Mouse (Mus musculus) cerebellum, postnatal 4 days (tissue): ENCODE data around the gene Cym.

ENCODE experiments used
- DNase-seq, 2 experiments: peaks; one replicate each; pipeline ENCODE4 v3.0.0; 2022; ENCODE audit warnings: low spot score in 2 of 2, mixed read lengths in 1 of 2

Gene Cym

DNA sequence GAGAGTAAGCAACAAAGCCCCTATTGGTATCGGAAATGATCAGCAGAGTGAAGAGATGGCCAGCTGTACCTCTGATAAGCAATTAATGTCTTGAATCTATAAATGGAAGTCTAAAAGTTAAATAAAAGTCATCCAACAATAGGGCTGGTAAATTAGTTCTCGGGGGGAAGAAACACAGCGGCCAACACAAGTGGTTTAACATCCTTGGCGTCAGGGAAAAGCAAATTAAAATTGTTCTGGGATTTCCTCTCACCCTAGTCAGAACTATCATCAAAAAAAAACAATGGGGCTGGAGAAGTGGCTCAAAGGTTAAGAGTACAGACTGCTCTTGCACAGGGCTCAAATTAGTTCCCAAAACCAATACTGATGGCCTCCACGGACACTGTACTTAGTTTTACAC is 4.3 kb upstream of the Cym start:
- DNase-seq: no peak

DNA sequence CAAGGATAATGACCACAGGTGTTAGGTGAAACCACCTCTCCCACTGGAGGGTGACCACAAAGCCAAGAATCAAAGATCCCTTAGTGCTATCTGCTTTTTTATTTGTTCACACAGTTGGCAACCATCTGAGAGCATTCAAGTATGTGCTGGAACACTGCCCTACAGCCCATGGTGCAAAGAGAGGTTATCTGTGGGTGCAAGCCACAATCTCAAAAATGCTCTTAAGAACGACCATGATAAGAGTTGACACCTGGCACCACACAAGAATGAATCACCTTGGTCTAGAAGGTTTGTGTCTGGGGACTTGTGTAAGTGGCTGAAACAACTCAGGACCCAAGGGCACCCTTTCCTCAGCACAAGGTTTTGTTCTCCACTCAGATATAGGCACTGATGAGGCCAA is 1.7 kb upstream of the Cym start:
- no peak for DNase-seq

DNA sequence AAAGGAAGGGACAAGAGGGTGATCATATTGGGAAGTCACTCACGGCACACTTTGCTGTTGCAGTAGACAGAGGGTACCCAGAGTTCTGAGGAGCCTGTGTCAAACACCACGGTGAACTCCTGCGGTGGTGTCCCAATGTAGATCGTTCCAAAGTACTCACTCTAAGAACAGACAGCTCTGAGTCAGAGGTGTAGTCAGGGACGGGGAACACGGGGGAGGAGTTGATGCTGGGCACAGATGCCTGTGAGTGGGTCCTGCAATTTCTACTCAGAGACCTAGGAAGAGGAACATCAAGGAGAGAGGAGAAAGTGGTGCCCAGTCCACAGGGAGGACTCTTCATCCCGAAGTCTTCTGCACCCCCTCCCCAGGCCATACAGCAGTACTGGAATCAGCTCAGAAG is 3.0 kb downstream of the Cym start:
- no peak for DNase-seq

DNA sequence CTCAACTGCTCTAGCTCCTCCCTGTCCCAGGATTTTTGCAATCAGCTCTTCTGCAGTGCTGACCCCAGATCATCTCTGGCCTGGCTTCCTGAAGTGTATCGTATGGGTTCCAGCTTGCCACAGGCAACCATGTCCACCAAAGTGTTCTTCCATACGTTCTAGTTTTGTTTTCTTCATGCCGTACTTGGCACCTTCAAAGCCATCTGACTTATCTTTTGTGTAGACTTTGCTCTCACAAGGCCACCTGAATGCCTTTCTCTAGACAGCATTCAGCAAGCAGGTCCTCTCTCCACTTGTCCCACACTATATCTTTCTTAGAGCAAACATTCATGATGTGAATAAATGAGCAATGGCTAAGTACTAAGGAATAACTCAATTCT is 4.4 kb downstream of the Cym start:
- no peak for DNase-seq

DNA sequence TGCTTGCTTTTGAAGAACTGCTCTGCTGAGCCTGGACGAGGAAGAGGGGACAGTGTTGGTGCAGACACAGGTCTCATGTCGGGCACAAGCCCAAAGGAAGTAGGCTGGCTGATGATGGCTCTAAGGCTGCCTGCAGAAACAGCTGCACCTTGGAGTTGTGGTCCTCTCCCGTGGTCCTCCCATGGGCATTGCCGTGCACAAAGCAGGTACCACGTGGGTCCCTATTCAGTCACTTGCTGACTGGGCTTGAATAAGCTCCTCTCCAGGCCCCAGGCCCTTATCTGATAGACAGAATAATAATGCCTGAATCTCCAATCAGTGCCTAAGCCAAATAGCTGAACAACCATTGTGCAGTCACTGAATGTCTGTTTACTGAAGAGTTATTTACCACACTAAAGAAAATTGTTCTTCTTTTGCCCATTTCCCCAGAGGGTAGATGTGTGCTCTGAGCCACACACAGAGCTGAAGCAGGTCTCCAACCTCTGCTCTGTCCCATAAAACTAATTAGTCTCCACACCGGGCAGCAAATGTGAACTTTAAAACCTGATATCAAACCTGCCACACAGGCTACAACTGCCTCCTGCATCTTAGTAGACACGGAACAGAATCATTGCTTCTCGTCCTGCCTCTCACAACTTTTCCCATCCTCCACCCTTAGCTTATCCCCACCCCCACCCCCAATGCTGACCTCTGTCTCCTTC is 5.0 kb downstream of the Cym start:
- DNase-seq: no peak

DNA sequence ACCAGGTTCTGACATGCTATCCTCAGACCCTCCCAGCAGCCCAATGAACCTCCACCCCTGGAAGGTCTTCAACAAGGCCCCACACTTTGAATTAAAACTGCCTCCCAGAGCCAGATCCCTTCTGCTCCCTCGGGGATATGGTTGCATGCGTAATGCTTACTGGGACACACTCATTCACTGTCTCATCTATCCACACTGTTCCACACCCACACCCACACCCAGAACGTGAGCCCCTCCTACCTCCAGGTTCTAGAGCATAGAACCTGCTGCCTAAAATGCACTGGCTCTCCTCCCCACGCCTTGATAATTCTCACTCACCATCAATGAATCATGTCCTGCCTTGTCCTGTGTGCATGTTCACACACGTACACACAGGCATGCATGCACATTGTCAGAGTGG is 6.9 kb downstream of the Cym start:
- DNase-seq: no peak

DNA sequence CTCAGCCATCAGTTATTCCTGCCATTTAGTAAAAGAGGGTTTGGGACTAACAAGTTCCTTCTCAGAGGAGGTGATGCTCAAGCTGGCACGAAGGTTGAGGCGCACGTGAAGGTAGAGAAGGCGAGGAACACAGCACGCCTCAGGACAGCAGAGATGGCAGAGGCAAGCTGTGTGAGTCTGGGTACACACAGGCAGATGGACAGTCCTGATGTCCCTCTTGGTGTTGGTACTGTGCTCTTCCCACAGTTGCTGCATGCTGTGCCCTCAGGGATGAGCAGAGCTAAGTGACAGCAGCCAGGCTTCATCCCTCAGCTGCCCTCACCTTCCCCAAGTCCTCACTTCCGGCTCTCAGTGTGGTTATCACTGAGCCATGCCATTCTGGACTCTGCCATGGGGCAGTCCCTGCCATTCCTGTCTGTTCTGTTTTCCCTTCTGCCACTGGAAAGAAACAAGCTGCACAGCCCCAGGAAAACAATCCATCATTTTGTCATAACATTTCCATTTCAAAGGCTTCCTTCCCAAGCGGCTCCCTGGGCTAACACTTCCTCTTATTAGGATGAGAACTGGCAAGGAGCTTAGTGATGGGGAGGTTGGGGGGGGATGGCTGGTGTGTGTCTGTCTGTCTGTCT is 13.8 kb downstream of the Cym start:
- DNase-seq: no peak

DNA sequence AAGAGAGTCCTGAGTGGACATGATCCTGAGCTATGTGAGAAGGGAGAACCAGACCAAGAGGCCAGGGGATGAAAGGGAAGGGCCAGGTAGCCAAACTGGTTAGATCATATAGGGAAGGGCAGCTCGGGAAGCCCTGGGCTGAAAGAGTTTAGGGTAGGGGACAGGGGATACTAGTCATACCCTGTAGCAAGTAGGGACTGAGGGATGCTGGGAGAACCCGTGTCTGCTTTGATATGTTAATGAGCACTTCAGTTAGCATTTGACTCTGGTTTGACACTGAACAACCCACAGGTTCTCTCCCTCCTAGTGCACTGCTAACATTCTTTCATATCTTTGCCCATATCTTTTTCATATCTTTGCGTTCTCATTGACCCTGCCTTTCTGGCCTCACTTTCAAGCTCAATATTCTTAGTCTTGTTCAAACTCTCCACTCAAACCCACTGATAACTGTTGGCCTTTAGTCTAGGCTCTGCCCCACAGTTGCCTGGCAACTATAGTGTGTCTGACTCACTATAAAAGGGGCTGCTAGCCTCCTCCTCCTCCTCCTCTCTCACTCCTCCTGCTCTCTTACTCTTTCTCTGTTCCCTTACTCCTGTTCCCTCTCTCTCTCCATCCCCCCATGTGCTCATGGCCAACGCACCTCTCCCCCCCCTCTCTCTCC is 14.9 kb downstream of the Cym start:
- no peak for DNase-seq

DNA sequence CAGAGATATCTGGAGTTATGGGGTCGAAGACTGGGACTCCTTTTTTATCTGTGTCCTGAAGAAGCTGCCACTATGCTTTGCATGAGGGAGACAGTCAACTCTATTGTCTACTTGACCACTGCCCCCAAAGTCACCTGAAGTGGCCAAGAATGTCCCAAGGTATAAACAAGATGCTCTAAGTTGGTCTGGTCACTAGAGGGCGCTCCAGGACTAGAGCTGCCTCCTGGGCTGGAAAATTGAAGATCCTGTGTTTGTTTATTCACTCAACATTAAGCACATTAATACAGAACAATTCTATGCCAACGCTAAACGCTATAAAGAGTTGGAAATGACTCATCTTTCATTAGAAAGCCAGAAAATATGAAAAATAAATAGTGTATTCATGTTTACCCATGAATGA is 15.5 kb downstream of the Cym start:
- DNase-seq: peak; percentile 57 to 65

DNA sequence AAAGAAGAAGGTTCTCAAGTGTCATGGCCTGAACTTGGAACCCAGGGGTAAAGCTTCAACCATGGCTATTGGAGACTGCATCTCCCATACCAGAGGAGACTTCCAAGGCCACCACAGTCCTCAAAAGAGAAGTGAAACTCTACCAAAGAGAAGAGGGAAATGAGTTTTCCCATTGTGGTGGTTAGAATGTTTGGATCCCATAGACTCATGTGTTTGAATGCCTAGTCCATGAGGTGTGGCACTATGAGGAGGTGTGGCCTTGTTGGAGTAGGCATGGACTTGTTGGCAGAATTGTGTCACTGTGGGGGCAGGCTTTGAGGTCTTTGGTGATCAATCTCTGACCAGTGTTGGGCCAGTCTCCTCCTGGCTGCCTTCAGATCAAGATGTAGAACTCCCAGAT is 16.4 kb downstream of the Cym start:
- no peak for DNase-seq

DNA sequence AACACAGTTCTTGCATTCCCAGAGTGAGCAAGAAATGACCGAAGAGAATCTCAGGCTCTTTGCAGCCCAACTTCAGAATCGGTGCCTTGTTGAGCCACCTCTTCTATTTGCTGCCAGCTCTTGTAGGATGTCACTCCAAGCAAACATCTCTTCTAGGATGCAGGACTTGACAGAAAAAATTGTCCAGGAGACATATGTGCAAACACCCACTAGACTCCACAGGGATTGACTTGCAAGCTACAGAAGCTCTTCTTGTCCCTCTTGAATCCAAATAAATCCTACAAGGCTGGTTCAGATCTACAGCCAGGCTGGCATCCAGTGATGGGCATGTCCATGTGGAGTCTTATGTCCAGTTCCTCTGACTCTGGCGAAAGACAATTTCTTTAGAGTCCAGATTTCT is 17.1 kb downstream of the Cym start:
- no peak for DNase-seq

DNA sequence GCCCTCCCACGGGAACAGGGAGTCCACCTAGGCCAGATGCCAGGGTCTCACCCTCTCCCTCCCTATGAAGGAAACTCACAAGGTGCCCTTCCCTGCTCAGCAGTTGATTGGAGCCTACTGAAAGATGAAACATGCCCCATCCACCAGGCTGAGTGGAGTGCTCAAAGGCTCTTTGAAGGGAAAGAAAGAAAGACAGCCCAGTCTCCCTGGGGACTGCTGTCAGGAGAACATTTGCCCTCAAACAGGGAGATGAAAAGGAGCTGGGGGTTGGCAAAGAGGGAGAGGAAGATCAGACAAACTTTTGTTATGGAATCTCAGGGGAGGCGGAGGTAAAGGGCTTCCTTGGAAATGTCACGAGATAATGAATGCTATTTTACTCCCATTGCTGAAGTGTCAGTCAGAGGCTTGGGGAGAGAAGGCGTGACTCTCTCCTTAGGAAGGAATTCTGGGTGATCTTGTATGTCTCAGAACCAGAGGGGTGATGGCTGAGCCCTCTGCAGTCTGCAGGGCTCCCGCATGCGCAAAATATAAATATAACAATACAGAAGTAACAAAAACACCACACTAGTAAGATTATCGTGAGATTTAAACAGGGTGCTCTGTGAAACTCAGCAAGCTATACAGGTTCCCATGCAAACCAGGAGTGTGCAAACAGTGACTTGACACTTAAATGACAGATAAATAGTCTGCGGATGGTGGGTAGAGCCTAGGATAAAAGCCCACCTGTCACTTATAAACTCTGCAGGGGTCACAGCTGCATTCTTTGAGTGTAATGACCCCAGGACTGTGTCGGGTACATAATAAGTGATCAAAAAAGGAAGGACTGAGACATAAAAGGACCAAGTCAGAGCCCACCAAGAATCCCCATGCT is 20.0 kb downstream of the Cym start:
- no peak for DNase-seq

DNA sequence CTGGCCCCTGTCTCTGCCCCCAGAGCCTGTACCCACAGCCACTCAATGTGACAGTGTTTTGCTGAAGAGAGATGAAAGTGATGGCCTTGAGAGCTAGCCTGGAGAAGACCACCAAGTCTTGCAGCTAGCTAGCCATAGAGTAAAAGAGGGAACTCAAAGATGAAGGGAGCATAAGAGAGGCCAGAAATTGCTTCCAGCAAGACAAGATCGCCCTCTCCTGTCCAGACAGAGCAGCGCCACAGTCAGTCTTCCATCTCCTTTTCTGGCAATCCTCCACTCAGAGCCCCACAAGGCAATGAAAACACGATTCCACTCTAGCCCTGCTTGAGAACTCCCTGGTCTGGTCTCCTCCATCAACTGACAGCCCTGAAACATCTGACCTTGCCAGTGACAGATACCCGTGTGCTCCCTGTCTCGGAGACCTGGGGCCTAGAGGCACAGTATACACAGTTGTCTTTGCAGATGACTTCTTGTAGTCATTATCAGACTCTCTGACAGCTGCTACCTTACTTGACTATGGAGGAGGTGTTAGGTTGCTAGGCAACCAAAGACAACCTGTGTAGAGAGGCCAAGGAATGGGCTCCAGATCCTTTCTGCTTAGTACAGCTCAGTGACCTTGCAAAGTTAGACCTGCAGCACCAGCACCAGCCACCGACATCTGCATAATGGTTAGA is 33.2 kb downstream of the Cym start:
- peak; percentile 43 to 74 for DNase-seq

DNA sequence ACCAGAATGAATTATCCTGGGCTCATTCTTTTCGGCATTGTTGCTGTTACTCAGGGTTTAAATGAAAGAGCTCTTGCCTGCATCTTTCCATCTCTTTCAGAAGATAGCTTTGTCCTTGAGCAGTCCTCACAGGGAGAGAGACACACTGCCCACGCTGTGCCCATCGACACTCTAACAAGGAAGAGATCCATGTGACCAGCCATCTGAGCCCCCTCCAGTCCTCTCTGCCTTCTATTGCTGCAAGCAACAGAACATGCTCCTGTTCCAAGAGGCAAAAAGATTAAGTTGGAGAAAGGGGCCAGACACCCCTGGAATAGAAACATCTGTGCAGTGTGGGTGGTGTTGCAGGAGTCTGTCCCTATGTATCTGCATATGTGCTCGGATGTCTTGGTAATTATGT is 34.5 kb downstream of the Cym start:
- no peak for DNase-seq

DNA sequence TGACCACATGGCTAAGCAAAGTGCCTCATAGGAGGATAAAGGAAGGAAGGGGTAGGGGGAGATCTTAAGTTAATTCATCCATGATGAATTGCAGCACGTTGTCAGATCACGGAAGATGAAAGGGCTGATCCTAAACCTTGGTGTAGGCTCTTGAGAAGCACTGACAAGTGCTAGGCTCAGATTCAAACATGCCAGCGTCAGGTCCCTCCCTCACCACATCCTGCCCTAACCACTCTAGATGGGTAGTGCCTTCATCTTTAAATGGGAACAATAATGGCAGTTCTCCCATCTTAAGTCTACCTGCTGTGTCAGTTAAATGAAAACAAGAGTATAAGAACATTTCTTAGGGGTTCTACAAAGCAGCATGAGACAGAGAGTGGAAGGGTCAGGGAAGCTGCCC is 35.9 kb downstream of the Cym start:
- DNase-seq: no peak

DNA sequence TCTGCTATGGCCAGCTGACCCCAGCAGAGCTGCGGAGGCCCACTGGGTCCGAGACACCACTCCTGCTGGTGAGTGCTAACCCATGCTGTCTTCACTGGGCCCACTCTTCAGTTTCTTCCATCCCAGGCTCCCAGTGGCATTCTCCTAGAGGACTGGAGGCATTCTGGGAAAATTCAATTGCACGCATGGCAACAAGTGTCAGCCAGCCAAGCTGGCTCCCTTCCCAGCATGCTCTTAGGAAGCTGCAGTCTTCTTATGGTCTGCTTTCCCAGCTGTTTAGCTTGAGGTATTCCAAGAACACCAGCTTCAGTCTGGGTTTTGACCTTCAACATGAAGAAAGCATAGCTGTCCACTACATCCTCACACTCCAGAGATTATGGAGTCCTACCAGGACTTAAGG is 38.4 kb downstream of the Cym start:
- DNase-seq: peak in 1 of 2 experiments; percentile 31

DNA sequence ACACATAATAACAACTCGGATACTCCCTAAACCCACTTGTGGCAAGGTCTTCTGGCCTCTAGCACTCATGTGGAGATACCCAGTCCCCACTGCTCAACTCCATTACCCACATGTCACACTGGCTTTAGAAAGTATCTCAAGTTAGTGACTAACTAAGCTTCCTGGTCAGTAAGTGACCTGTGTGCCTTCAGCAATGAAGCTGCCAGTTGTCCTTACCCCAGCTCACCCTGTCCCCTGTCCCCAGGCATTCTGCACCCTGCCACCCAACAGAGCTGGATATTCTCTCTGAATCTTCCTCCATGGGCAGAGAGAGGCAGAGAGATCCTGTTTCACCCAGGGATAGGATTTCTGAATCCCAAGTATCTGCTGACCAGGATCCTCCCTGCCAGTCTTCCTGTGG is 38.8 kb downstream of the Cym start, which contains the start of gene Kcna10:
Gene Kcna10 (plus strand): TSS at position 301 of the 400 bp plus-strand sequence.
- no peak for DNase-seq

DNA sequence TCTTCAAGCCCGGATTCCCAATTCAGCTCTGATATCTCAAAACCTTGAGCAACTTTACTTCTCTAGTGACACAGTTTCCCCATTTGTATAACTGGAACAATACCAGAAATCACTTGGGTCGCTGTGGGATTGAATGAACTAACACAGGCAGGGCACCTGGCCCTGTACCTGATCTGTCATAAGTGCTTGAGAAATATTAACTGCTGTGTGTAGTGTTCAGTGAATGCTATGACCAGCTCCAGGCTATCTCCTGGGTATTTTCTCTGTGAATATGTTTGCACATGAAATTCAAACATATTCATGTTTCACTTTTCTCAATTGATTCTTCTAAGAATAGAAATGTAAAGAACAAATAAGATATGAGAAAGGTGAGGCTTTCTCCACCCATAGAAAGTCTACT is 40.7 kb downstream of the Cym start:
- no peak for DNase-seq

DNA sequence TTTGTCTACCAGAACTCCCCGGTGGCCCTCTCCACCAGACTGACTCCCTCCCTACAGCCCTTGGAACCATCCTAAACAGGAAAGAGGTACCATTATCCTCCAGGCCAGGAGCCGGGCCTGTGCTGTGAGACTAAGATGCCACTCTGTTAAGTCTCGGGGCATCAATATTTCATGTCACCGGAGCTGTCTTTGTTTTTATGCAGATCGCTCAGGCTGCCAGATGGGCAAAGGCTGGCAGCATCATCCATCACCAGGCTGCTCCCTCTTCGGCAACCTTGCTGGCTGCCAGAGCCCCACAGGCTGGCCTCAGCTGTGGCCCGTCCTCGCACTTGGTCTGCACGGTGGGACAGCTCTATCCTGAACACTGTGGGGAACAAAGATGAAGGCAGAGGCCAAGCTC is 45.0 kb downstream of the Cym start:
- peak in 1 of 2 experiments; percentile 59 for DNase-seq

DNA sequence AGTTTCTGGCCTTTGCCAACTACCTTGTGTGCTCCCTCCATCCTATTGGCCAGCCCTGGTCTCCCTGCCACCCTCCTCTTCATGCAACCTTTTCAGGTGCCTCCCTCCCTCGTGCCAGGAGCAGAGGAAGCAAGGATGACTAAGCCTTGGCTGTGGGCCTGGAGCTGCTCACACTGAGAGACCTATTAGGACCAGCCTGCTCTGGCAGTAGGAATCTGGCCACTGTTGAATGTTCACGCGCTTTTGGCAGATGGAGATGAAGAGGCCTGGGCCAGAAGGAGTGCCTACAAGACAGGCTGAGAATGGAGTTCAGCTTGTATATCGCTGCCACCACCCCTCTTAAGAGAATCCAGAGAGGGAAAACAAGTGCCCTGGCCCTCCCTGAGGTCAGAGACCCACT is 46.0 kb downstream of the Cym start:
- peak in 1 of 2 experiments; percentile 72 for DNase-seq

DNA sequence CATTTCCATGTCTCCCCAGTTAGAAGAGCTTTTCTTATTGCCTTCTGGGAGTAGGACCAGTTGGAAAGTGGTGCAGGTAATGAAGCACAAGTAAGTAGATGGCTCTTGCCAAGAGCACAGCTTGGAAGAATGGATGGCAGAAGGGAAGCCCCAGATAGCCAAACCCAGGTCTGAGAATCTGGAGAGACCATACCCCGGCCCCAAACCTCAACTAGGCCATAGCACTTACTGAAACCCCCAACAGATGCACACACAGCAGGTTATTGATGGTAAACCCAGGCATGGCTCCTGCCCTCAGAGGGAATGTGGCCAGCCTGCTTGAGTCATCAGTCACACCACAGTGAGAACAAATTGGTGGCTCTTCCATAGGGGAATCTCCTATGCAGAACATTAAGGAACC is 49.0 kb downstream of the Cym start:
- peak in 1 of 2 experiments; percentile 53 for DNase-seq

DNA sequence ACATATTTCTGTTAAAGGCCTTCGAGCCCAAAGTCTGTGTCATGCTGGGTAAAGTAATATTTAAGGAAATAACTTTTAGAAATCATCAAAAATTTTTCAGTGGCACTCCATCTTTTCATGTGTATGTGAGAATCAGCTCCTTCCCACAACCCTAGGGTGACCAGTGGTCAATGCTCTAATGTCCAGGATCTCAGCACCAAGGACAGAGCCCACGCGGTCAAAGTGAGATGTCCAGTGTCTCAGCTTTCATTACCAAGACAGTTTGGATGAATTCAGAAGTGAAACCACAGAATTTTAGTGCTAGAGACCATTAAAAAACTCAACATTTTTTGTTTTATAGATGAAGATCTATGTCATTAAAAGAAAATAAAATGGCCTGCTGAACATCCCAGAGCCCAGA is 49.6 kb downstream of the Cym start:
- no peak for DNase-seq
